Mouse (Mus musculus): ENCODE measurements at regions not wholly inside any gene's neighbourhood (a gene's known extent, or its start where the extent isn't known, plus 50 kb on each side); places are given as distances from the start of the nearest gene placed in this dataset.

- H3K27ac ChIP-seq (ENCODE audit: insufficient read depth, low read depth, low read length), result no peak overlapping the region
- TF ChIP-seq POLR2A (IDR thresholded peaks at IDR 0.05; ENCODE audit: borderline replicate concordance, low read depth, low read length), result no peak
- no peak for TF ChIP-seq CTCF (IDR thresholded peaks at IDR 0.05; ENCODE audit: low read depth, low read length)
- no peaks in the 10 kb centered on the region for H3K4me1 ChIP-seq (ENCODE audit: control insufficient read depth, insufficient read depth, low read length)
- no peak overlapping the region for H3K4me3 ChIP-seq (ENCODE audit: insufficient read depth, low read length)
These were observed 108.5 kb upstream of the Kitl start for GRCm38 (mm10) chr10:99906778-99907435.

GRCm38 (mm10) chr10:99902280-99903231, 112.9 kb upstream of the Kitl start:
- no peak for TF ChIP-seq CTCF (IDR thresholded peaks at IDR 0.05; ENCODE audit: low read depth, low read length)
- TF ChIP-seq POLR2A (IDR thresholded peaks at IDR 0.05; ENCODE audit: borderline replicate concordance, low read depth, low read length), result no peak
- H3K27ac ChIP-seq (ENCODE audit: insufficient read depth, low read depth, low read length), result no peak overlapping the region
- H3K4me3 ChIP-seq (ENCODE audit: insufficient read depth, low read length), result no peak overlapping the region
- H3K4me1 ChIP-seq (ENCODE audit: control insufficient read depth, insufficient read depth, low read length), result no peaks in the 10 kb centered on the region

- Histone ChIP-seq H3K4me1 (ENCODE audit: control insufficient read depth, insufficient read depth, low read length) (no peaks in the 10 kb centered on the region), H3K4me3 (ENCODE audit: insufficient read depth, low read length) (no peak overlapping the region), H3K27ac (ENCODE audit: insufficient read depth, low read depth, low read length) (no peak overlapping the region)
- TF ChIP-seq CTCF (IDR thresholded peaks at IDR 0.05; ENCODE audit: low read depth, low read length), result no peak
- no peak for TF ChIP-seq POLR2A (IDR thresholded peaks at IDR 0.05; ENCODE audit: borderline replicate concordance, low read depth, low read length)
These were observed 114.2 kb upstream of the Kitl start for GRCm38 (mm10) chr10:99900955-99901835.

- no peak overlapping the region for H3K27ac ChIP-seq (ENCODE audit: insufficient read depth, low read depth, low read length)
- TF ChIP-seq CTCF (IDR thresholded peaks at IDR 0.05; ENCODE audit: low read depth, low read length) (no peak), POLR2A (IDR thresholded peaks at IDR 0.05; ENCODE audit: borderline replicate concordance, low read depth, low read length) (no peak)
- no peaks in the 10 kb centered on the region for H3K4me1 ChIP-seq (ENCODE audit: control insufficient read depth, insufficient read depth, low read length)
- no peak overlapping the region for H3K4me3 ChIP-seq (ENCODE audit: insufficient read depth, low read length)
These were observed 121.4 kb upstream of the Kitl start for GRCm38 (mm10) chr10:99893999-99894398.

GRCm38 (mm10) chr10:99891899-99892298, 123.5 kb upstream of the Kitl start:
- H3K4me3 ChIP-seq (ENCODE audit: insufficient read depth, low read length), result no peak overlapping the region
- TF ChIP-seq CTCF (IDR thresholded peaks at IDR 0.05; ENCODE audit: low read depth, low read length) (no peak), POLR2A (IDR thresholded peaks at IDR 0.05; ENCODE audit: borderline replicate concordance, low read depth, low read length) (no peak)
- no peaks in the 10 kb centered on the region for H3K4me1 ChIP-seq (ENCODE audit: control insufficient read depth, insufficient read depth, low read length)
- H3K27ac ChIP-seq (ENCODE audit: insufficient read depth, low read depth, low read length), result no peak overlapping the region

GRCm38 (mm10) chr10:99881901-99882300, 122.4 kb upstream of the Csl start:
- TF ChIP-seq POLR2A (IDR thresholded peaks at IDR 0.05; ENCODE audit: borderline replicate concordance, low read depth, low read length) (no peak), CTCF (IDR thresholded peaks at IDR 0.05; ENCODE audit: low read depth, low read length) (no peak)
- no peak overlapping the region for H3K4me3 ChIP-seq (ENCODE audit: insufficient read depth, low read length)
- H3K27ac ChIP-seq (ENCODE audit: insufficient read depth, low read depth, low read length), result no peak overlapping the region
- H3K4me1 ChIP-seq (ENCODE audit: control insufficient read depth, insufficient read depth, low read length), result no peaks in the 10 kb centered on the region

- Histone ChIP-seq H3K4me1 (ENCODE audit: control insufficient read depth, insufficient read depth, low read length) (no peaks in the 10 kb centered on the region), H3K27ac (ENCODE audit: insufficient read depth, low read depth, low read length) (no peak overlapping the region), H3K4me3 (ENCODE audit: insufficient read depth, low read length) (no peak overlapping the region)
- TF ChIP-seq CTCF (IDR thresholded peaks at IDR 0.05; ENCODE audit: low read depth, low read length), result no peak
- no peak for TF ChIP-seq POLR2A (IDR thresholded peaks at IDR 0.05; ENCODE audit: borderline replicate concordance, low read depth, low read length)
These were observed 119.9 kb upstream of the Csl start for GRCm38 (mm10) chr10:99879362-99879761.

GRCm38 (mm10) chr10:99864711-99865110, 105.3 kb upstream of the Csl start:
- Histone ChIP-seq H3K4me3 (ENCODE audit: insufficient read depth, low read length) (no peak overlapping the region), H3K4me1 (ENCODE audit: control insufficient read depth, insufficient read depth, low read length) (no peaks in the 10 kb centered on the region), H3K27ac (ENCODE audit: insufficient read depth, low read depth, low read length) (no peak overlapping the region)
- no peak for TF ChIP-seq CTCF (IDR thresholded peaks at IDR 0.05; ENCODE audit: low read depth, low read length)
- no peak for TF ChIP-seq POLR2A (IDR thresholded peaks at IDR 0.05; ENCODE audit: borderline replicate concordance, low read depth, low read length)

GRCm38 (mm10) chr10:99860322-99861089, 101.0 kb upstream of the Csl start:
- Histone ChIP-seq H3K4me3 (ENCODE audit: insufficient read depth, low read length) (no peak overlapping the region), H3K4me1 (ENCODE audit: control insufficient read depth, insufficient read depth, low read length) (no peaks in the 10 kb centered on the region), H3K27ac (ENCODE audit: insufficient read depth, low read depth, low read length) (no peak overlapping the region)
- TF ChIP-seq CTCF (IDR thresholded peaks at IDR 0.05; ENCODE audit: low read depth, low read length), result no peak
- TF ChIP-seq POLR2A (IDR thresholded peaks at IDR 0.05; ENCODE audit: borderline replicate concordance, low read depth, low read length), result no peak

All from bone marrow macrophage, adult 2 months (primary cell).